Mouse (Mus musculus): ENCODE results near the gene Pdss2. TPM values are rescaled to one million over a fixed set of nuclear protein-coding genes. Genes with fewer than 3 reads are reported as not detected.

Pdss2 gene
- total and polyA plus RNA-seq, 2 experiments from 2014 or later = 18.4 to 21.1 TPM

GRCm38 (mm10) chr10:43467659-43468058, 246.4 kb downstream of the Pdss2 start:
- Histone ChIP-seq H3K4me2 (ENCODE audit: low read depth) (no peak overlapping the region), H3K27me3 (ENCODE audit: insufficient read depth, low read length) (no peaks in the 10 kb centered on the region), H3K4me3 (ENCODE audit: low read depth, low read length) (no peak overlapping the region), H3K27ac (ENCODE audit: low read depth, low read length) (no peak overlapping the region), H3K9ac (no peak overlapping the region), H3K36me3 (ENCODE audit: insufficient read depth) (no peaks in the 10 kb centered on the region), H3K4me1 (ENCODE audit: insufficient read depth) (no peaks in the 10 kb centered on the region), H3K9me3 (ENCODE audit: low read length) (no peaks in the 10 kb centered on the region)
- ATAC-seq = no peak
- no peak for TF ChIP-seq CTCF (IDR thresholded peaks at IDR 0.05; ENCODE audit: low read depth)
- no peak for DNase-seq
- 50% methylated on average over 13 of the region's 13 CpGs for WGBS

- Histone ChIP-seq H3K4me1 (ENCODE audit: insufficient read depth) (no peaks in the 10 kb centered on the region), H3K27ac (ENCODE audit: low read depth, low read length) (no peak overlapping the region), H3K9me3 (ENCODE audit: low read length) (no peaks in the 10 kb centered on the region), H3K27me3 (ENCODE audit: insufficient read depth, low read length) (no peaks in the 10 kb centered on the region), H3K4me3 (ENCODE audit: low read depth, low read length) (no peak overlapping the region), H3K36me3 (ENCODE audit: insufficient read depth) (no peaks in the 10 kb centered on the region), H3K4me2 (ENCODE audit: low read depth) (no peak overlapping the region), H3K9ac (no peak overlapping the region)
- no peak for DNase-seq
- no peak for TF ChIP-seq CTCF (IDR thresholded peaks at IDR 0.05; ENCODE audit: low read depth)
- WGBS = 96% methylated on average over 6 of the region's 6 CpGs
- no peak for ATAC-seq
Measured at GRCm38 (mm10) chr10:43468293-43468692, 247.0 kb downstream of the Pdss2 start.

GRCm38 (mm10) chr10:43475376-43475775, 254.1 kb downstream of the Pdss2 start:
- Histone ChIP-seq H3K4me3 (ENCODE audit: low read depth, low read length) (no peak overlapping the region), H3K4me1 (ENCODE audit: insufficient read depth) (0 out of 2 replicates have a peak, but pooled peaks cover 3% of the 10 kb centered on the region), H3K9ac (no peak overlapping the region), H3K4me2 (ENCODE audit: low read depth) (no peak overlapping the region), H3K9me3 (ENCODE audit: low read length) (no peaks in the 10 kb centered on the region), H3K36me3 (ENCODE audit: insufficient read depth) (no peaks in the 10 kb centered on the region), H3K27ac (ENCODE audit: low read depth, low read length) (peak overlapping the region; percentile 42; the same call in 1 of the 2 replicates), H3K27me3 (ENCODE audit: insufficient read depth, low read length) (no peaks in the 10 kb centered on the region)
- WGBS = 69% methylated on average over 4 of the region's 4 CpGs
- DNase-seq (peak; percentile 52), ATAC-seq (no peak)
- peak; percentile 56 for TF ChIP-seq CTCF (IDR thresholded peaks at IDR 0.05; ENCODE audit: low read depth)

- DNase-seq = peak; percentile 56
- TF ChIP-seq CTCF (IDR thresholded peaks at IDR 0.05; ENCODE audit: low read depth) = no peak
- Histone ChIP-seq H3K4me1 (ENCODE audit: insufficient read depth) (peaks cover 10% of the 10 kb centered on the region; the same call in 1 of the 2 replicates), H3K4me2 (ENCODE audit: low read depth) (peak overlapping the region; percentile 98), H3K36me3 (ENCODE audit: insufficient read depth) (no peaks in the 10 kb centered on the region), H3K9me3 (ENCODE audit: low read length) (no peaks in the 10 kb centered on the region), H3K27ac (ENCODE audit: low read depth, low read length) (peak overlapping the region; percentile 78), H3K4me3 (ENCODE audit: low read depth, low read length) (peak overlapping the region; percentile 93), H3K9ac (peak overlapping the region; percentile 98), H3K27me3 (ENCODE audit: insufficient read depth, low read length) (no peaks in the 10 kb centered on the region)
- WGBS = 4% methylated on average over 9 of the region's 9 CpGs
- no peak for ATAC-seq
Measured at GRCm38 (mm10) chr10:43477459-43477858, 256.2 kb downstream of the Pdss2 start.

- peak overlapping the region; percentile 93 for H3K4me3 ChIP-seq (ENCODE audit: low read depth, low read length)
- peaks cover 10% of the 10 kb centered on the region; the same call in 1 of the 2 replicates for H3K4me1 ChIP-seq (ENCODE audit: insufficient read depth)
- H3K9me3 ChIP-seq (ENCODE audit: low read length) = no peaks in the 10 kb centered on the region
- WGBS = 1% methylated on average over 42 of the region's 42 CpGs
- no peak for TF ChIP-seq CTCF (IDR thresholded peaks at IDR 0.05; ENCODE audit: low read depth)
- no peaks in the 10 kb centered on the region for H3K36me3 ChIP-seq (ENCODE audit: insufficient read depth)
- ATAC-seq (peak; percentile 33), DNase-seq (peak; percentile 65)
- H3K27me3 ChIP-seq (ENCODE audit: insufficient read depth, low read length) = no peaks in the 10 kb centered on the region
- H3K4me2 ChIP-seq (ENCODE audit: low read depth) = peak overlapping the region; percentile 98
- H3K9ac ChIP-seq = peak overlapping the region; percentile 98
- peak overlapping the region; percentile 99 for H3K27ac ChIP-seq (ENCODE audit: low read depth, low read length)
Measured at GRCm38 (mm10) chr10:43477865-43478681, 256.8 kb downstream of the Pdss2 start.

GRCm38 (mm10) chr10:43478751-43479435, 257.6 kb downstream of the Pdss2 start, which contains the start of gene Bend3:
Bend3 (plus strand) TSS chr10:43478831.
- TF ChIP-seq CTCF (IDR thresholded peaks at IDR 0.05; ENCODE audit: low read depth) = no peak
- ATAC-seq (peak; percentile 76), DNase-seq (peak; percentile 80)
- peaks cover 10% of the 10 kb centered on the region; the same call in 1 of the 2 replicates for H3K4me1 ChIP-seq (ENCODE audit: insufficient read depth)
- no peaks in the 10 kb centered on the region for H3K36me3 ChIP-seq (ENCODE audit: insufficient read depth)
- H3K27ac ChIP-seq (ENCODE audit: low read depth, low read length) = peak within 1 kb of the TSS; percentile 99
- H3K4me2 ChIP-seq (ENCODE audit: low read depth) = peak within 1 kb of the TSS; percentile 98
- peak within 1 kb of the TSS; percentile 93 for H3K4me3 ChIP-seq (ENCODE audit: low read depth, low read length)
- peak within 1 kb of the TSS; percentile 98 for H3K9ac ChIP-seq
- WGBS = 1% methylated on average over 69 of the region's 101 CpGs
- no peaks in the 10 kb centered on the region for H3K9me3 ChIP-seq (ENCODE audit: low read length)
- no peaks in the 10 kb centered on the region for H3K27me3 ChIP-seq (ENCODE audit: insufficient read depth, low read length)
